Mouse (Mus musculus) bone marrow macrophage, adult 2 months (primary cell): ENCODE data around the gene Pcbp1. TPM values are rescaled to one million over a fixed set of nuclear protein-coding genes. Genes with fewer than 3 reads are reported as not detected.

Source experiments
- H3K27ac ChIP-seq: 2 replicates; pipeline ENCODE4 v1.5.1; 2012; ENCODE audit warnings: low read depth, low read length; ENCODE audit not compliant: insufficient read depth
- H3K4me1 ChIP-seq: 2 replicates; pipeline ENCODE4 v1.6.1; 2012; ENCODE audit warnings: low read length; ENCODE audit not compliant: control insufficient read depth, insufficient read depth
- H3K4me3 ChIP-seq: 2 replicates; pipeline ENCODE4 v1.5.1; 2012; ENCODE audit warnings: mild to moderate bottlenecking, low read length, moderate library complexity; ENCODE audit not compliant: insufficient read depth
- CTCF ChIP-seq: IDR thresholded peaks from 2 replicates; pipeline ENCODE4 v1.5.1; 2012; ENCODE audit warnings: low read depth, mild to moderate bottlenecking, low read length, moderate library complexity
- POLR2A ChIP-seq: IDR thresholded peaks from 2 replicates; pipeline ENCODE4 v1.6.1; 2012; ENCODE audit warnings: mild to moderate bottlenecking, low read depth, low read length, borderline replicate concordance
- polyA plus RNA-seq: library from polyadenylated mRNA; stranded (reverse); fragments of >200 nt; gene quantifications from 2 replicates; pipeline ENCODE4 v1.2.4, GENCODE M21; 2012; ENCODE audit not compliant: missing spikeins, insufficient read depth, insufficient read length

The Pcbp1 gene
- polyA plus RNA-seq, 1 experiment, result 185 TPM

DNA sequence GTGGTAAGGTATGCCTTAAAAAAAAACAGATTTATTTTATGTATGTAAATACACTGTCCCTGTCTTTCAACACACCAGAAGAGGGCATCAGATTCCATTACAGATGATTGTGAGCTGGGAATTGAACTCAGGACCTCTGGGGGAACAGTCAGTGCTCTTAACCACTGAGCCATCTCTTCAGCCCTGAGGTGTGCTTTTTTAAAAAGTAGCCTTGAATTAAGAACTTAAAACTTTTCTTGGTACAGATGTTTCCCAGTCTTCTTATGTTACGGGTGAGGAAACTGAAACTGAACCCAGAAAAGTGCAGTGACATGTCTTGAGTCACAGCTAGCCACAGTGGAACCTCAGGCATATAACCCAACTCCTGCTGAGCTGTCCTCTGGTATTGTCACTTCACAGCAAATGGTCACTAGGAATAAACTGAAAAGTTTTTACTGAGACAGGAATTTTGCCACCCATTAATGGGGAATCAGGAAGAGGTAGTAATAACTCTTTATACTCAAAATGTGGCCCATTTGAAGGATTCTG lies 21.2 kb upstream of the Pcbp1 start:
- H3K4me3 ChIP-seq, result no peak overlapping the region

DNA sequence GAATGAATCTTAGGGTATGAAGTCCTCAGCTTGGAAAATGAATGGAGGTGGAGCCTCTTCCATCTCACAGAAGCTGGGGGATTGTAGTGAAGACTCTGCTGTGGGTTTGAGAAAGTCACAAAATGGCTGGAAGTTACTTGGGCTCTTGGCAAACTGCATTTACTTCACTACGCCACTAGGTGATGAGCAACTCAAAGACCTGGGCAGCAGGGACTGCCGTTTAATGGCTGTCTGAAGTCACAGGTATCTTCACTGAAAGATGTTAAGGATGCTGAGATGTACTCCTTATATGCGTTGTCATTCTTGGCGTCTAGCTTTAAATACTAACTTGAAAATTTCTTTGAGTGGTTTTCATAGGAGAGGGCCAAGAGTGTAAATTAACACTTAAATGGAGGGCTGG lies 19.1 kb upstream of the Pcbp1 start:
- Histone ChIP-seq H3K27ac (no peak overlapping the region), H3K4me1 (peaks cover 7% of the 10 kb centered on the region; the same call in 1 of the 2 replicates)
- TF ChIP-seq POLR2A (no peak), CTCF (peak; percentile 46; the same call in 1 of the 2 replicates)

More for the DNA sequence above, 21.2 kb upstream of the Pcbp1 start:
- TF ChIP-seq POLR2A (no peak), CTCF (no peak)
- Histone ChIP-seq H3K27ac (no peak overlapping the region), H3K4me1 (peaks cover 7% of the 10 kb centered on the region; the same call in 1 of the 2 replicates)

DNA sequence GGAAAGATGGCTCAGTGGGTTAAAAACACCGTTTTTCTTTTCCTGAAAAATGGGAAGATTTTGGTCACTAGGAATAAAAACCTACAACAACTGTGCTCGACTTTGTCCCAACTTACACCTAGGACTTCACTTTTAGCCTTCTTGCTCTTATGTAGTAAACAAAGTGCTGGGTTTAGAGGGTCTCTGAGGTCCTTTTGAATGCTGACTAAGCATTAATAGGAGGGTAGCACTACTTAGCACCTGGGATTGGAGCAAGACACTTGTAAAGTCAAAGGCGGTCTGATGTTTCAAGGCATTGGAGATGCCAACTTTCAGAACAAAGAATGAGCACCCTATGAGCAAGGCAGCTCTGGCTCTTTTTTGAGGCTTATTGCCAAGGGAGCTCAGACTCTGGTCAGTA lies 17.7 kb upstream of the Pcbp1 start:
- Histone ChIP-seq H3K27ac (no peak overlapping the region), H3K4me3 (no peak overlapping the region), H3K4me1 (peaks cover 15% of the 10 kb centered on the region)
- TF ChIP-seq CTCF, result no peak
- TF ChIP-seq POLR2A, result no peak

More for the DNA sequence above, 19.1 kb upstream of the Pcbp1 start:
- H3K4me3 ChIP-seq, result no peak overlapping the region

DNA sequence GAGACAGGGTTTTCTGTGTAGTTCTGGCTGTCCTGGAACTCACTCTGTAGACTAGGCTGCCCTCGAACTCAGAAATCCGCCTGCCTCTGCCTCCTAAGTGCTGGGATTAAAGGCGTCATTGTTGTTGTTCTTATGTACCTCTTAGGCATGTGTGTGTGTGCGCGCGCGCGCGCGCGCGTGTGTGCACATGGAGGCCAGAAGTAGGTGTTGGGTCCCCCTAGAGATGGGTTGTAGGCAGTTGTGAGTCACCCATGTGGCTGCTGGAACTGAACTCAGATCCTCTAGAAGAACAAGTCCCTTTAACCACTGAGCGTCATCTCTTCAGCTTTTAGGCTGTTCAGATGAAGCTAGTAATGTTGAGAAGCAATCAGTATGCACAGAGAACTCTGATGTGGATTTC lies 16.9 kb upstream of the Pcbp1 start:
- Histone ChIP-seq H3K4me3 (no peak overlapping the region), H3K27ac (no peak overlapping the region), H3K4me1 (peaks cover 13% of the 10 kb centered on the region)
- TF ChIP-seq CTCF, result no peak
- TF ChIP-seq POLR2A, result no peak

DNA sequence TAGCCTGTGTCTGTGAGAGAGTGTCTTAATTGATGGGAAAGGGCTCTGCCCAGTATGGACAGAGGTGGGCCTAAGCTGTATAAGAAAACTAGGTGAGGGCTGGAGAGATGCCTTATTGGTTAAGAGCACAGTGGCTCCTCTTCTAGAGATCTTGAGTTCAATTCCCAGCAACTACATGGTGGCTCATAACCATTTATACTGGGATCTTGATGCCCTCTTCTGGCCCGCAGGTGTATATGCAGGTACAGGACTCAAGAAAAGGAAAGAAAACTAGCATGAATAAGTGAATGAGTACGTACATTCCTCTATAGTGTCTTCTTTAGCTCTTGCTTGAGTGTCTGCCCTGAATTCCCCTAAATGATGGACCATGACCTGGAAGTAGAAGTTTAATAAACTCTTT lies 15.5 kb upstream of the Pcbp1 start:
- Histone ChIP-seq H3K27ac (no peak overlapping the region), H3K4me1 (peaks cover 12% of the 10 kb centered on the region), H3K4me3 (no peak overlapping the region)
- TF ChIP-seq POLR2A, result no peak
- TF ChIP-seq CTCF, result no peak

DNA sequence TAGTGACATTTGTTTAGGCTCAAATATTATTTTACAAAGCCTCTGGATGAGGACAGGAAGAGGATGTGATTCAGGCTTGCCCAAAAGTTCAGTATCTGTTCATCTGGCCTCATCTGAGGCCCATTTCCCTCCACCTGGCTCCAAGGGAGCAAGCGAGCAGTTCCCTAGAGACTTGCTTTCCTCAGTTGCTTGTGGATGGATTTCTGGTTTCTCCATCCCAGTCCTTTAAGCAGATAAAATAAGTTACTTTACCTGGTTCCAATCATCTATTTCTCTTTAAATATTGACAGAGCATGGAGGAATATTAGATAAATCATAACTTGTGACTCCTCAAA lies 2.3 kb upstream of the Pcbp1 start:
- H3K4me1 ChIP-seq, result peaks cover 9% of the 10 kb centered on the region
- H3K4me3 ChIP-seq, result no peak overlapping the region
- no peak overlapping the region for H3K27ac ChIP-seq
- no peak for TF ChIP-seq CTCF
- TF ChIP-seq POLR2A, result no peak

DNA sequence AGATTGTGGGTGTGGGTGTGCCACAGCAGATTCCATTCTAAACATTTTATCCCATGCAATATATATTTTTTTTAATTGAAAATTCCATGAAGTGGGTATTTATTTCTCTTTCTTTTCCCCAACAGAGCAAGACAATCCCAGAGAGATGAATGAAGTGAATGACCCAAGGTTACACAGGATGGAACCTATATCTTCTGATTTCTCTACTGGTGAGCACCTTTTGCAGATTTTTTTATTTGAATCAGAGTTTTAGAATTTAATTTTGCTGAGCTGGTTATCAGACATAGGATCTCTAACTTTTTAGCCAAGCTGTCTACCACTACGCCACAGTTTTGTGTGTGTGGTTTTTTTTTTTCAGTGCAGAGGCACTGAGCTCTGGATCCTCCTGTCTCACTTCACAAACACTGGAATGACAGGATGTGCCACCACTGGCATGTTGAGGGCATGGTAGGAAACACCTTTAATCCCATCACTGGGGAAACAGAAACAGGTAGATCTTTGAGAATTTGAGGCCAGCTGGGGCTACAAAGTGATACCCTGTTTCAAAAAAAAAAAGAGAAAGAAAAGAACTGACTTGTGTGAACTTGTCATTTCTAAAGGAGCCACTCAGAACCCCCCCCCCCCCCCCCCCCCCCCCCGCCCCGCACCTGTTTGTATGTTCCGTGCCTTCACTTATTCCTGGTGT lies 1.8 kb upstream of the Pcbp1 start:
- TF ChIP-seq CTCF (no peak), POLR2A (no peak)
- Histone ChIP-seq H3K4me1 (peaks cover 9% of the 10 kb centered on the region), H3K27ac (peak overlapping the region; percentile 100), H3K4me3 (no peak overlapping the region)

DNA sequence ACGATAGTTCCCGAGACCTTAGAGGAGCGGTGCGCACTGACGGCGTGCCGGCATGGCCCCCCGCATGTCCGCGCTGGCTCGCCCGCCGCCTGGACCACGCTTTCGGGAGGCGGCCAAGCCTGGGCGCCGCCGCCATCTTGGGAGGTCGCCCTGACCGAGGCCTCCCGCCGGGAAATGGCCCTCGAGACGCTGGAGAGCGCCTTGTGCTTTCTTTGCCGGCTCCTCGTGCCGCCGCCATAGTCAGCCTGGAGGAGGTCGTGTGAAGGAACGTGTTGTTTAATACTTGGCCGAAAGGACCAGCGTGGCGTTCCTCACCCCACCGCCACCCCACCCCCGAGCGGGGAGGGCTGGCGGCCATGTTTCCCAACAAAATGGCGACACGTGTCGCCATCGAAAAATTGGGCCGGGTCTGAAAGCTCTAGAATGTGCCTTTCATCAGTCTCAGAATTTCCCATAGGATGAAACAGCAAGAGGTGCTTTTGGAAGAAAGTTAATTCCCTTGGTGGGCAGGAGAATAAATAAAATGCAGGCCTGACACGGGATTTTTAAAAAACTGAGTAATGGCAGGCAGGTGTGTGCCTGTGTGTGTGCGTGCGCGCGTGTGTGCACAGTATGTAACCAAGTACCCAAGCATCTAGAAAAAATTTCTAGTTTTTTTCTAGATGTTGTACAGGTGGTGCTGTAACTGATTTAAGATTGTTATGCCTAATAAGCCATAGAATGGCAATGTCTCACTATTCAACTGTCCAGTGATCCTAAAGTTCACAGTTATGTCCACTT lies 1.0 kb upstream of the Pcbp1 start:
- TF ChIP-seq POLR2A (0 out of 2 replicates have a peak, but pooled peaks have one; percentile 55), CTCF (no peak)
- H3K4me3 ChIP-seq, result peak overlapping the region; percentile 84
- H3K4me1 ChIP-seq, result peaks cover 13% of the 10 kb centered on the region
- H3K27ac ChIP-seq, result peak overlapping the region; percentile 100

DNA sequence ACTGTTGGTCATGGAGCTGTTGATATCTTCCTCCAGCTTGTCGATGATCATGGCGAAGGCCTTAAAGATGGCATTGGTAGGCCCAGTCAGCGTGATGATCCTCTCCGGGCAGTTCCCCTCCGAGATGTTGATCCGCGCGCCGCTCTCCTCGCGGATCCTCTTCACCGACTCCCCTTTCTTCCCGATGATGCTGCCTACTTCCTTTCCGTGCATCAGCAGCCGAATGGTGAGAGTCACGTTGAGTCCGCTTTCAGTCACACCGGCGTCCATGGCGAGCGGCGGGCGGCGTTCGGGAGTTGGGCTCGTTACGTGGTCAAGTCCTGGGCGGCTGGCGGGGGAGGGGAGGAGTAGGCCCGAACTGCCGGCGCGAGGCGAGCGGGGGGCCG lies 482 bp downstream of the Pcbp1 start:
- Histone ChIP-seq H3K4me1 (peaks cover 14% of the 10 kb centered on the region), H3K4me3 (peak overlapping the region; percentile 84), H3K27ac (peak overlapping the region; percentile 98)
- TF ChIP-seq CTCF (no peak), POLR2A (no peak)

DNA sequence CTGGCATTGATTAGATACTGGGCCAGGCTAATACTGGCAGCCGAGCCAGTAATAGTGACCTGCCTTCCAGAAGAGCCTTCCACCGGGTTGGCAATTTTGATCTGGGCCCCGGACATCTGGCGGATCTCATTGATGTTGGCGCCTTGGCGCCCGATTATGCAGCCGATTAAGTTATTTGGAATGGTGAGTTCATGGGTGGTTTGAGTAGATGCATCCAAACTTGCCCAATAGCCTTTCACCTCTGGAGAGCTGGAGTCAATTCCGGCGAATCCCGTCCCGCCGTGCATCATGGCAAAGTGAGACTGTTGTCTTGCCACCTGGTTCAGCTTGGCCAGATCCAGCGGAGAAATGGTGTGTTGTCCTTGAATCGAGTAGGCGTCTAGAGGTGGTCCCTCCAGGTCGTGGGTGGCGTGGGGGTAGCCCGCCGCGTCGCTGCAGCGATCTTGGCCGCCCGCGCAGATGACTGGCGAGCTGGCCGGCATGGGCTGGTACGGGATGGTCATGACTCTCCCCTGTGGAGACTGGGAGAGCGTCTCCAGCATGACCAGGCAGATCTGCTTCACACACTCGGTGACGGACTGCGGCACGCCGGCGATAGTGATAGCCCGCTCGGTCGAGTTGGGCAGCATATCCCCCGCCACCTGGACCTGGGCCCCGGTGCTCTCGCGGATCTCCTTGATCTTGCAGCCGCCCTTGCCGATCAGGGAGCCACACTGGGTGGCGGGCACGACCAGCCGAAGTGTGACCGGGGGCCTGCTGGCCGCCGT lies 1.1 kb downstream of the Pcbp1 start:
- Histone ChIP-seq H3K4me1 (peaks cover 14% of the 10 kb centered on the region), H3K4me3 (peak overlapping the region; percentile 84), H3K27ac (peak overlapping the region; percentile 98)
- no peak for TF ChIP-seq POLR2A
- TF ChIP-seq CTCF, result no peak
